Mouse (Mus musculus): ENCODE results near the gene Tmem129. TPM values are rescaled to one million over a fixed set of nuclear protein-coding genes. Genes with fewer than 3 reads are reported as not detected.

Gene Tmem129
- polyA plus RNA-seq, 1 experiment: 27.2 TPM

GRCm38 (mm10) chr5:33654424-33654823 is 3.8 kb downstream of the Tmem129 start:
- TF ChIP-seq MYOG (IDR thresholded peaks at IDR 0.05; ENCODE audit: control insufficient read depth in 1 of 3, insufficient read depth in 1 of 3, insufficient read length in 2 of 3, low read depth in 2 of 3): no peak
- TF ChIP-seq POLR2A (IDR thresholded peaks at IDR 0.05; ENCODE audit: insufficient read length, low read depth): no peak
- no peak for TF ChIP-seq E2F4 (IDR thresholded peaks at IDR 0.05; ENCODE audit: insufficient read depth)
- TF ChIP-seq REST (IDR thresholded peaks at IDR 0.05; ENCODE audit: insufficient read depth, insufficient read length): no peak
- TF ChIP-seq POLR2AphosphoS2 (IDR thresholded peaks at IDR 0.05; ENCODE audit: insufficient read length, low read depth): no peak
- TF ChIP-seq SRF (IDR thresholded peaks at IDR 0.05; ENCODE audit: control insufficient read depth, insufficient read length, low read depth): no peak
- TF ChIP-seq TCF12 (IDR thresholded peaks at IDR 0.05; ENCODE audit: insufficient read depth, poor library complexity, severe bottlenecking): no peak
- TF ChIP-seq USF1 (IDR thresholded peaks at IDR 0.05; ENCODE audit: low read depth): no peak
- no peak for TF ChIP-seq TCF3 (IDR thresholded peaks at IDR 0.05; ENCODE audit: insufficient read length, low read depth)
- no peak for TF ChIP-seq MAX (IDR thresholded peaks at IDR 0.05; ENCODE audit: low read depth)
- no peak for TF ChIP-seq CEBPB (IDR thresholded peaks at IDR 0.05; ENCODE audit: insufficient read depth, poor library complexity, severe bottlenecking)
- TF ChIP-seq MYOD1 (IDR thresholded peaks at IDR 0.05; ENCODE audit: control insufficient read depth in 1 of 3, insufficient read length in 2 of 3, low read depth in 2 of 3): no peak
- H3K79me2 ChIP-seq (ENCODE audit: control insufficient read depth, insufficient read depth): peaks cover 59% of the 10 kb centered on the region
- peaks cover under 1% of the 10 kb centered on the region for H3K36me3 ChIP-seq (ENCODE audit: control insufficient read depth, insufficient read depth)
- H3K4me2 ChIP-seq (ENCODE audit: low read depth): no peak overlapping the region
- H3K27me3 ChIP-seq (ENCODE audit: control insufficient read depth, insufficient read depth, insufficient read length): no peaks in the 10 kb centered on the region
- no peak overlapping the region for H3ac ChIP-seq (ENCODE audit: control insufficient read depth, insufficient read length)
- no peak overlapping the region for H3K4me3 ChIP-seq

- Histone ChIP-seq H3ac (ENCODE audit: control insufficient read depth, insufficient read length) (peak overlapping the region; percentile 63), H3K36me3 (ENCODE audit: control insufficient read depth, insufficient read depth) (peaks cover 5% of the 10 kb centered on the region), H3K4me3 (peak overlapping the region; percentile 97), H3K4me2 (ENCODE audit: low read depth) (peak overlapping the region; percentile 77), H3K27me3 (ENCODE audit: control insufficient read depth, insufficient read depth, insufficient read length) (no peaks in the 10 kb centered on the region), H3K79me2 (ENCODE audit: control insufficient read depth, insufficient read depth) (peaks cover 58% of the 10 kb centered on the region)
- TF ChIP-seq TCF3 (IDR thresholded peaks at IDR 0.05; ENCODE audit: insufficient read length, low read depth) (no peak), MAX (IDR thresholded peaks at IDR 0.05; ENCODE audit: low read depth) (no peak), USF1 (IDR thresholded peaks at IDR 0.05; ENCODE audit: low read depth) (no peak), POLR2A (IDR thresholded peaks at IDR 0.05; ENCODE audit: insufficient read length, low read depth) (no peak), REST (IDR thresholded peaks at IDR 0.05; ENCODE audit: insufficient read depth, insufficient read length) (no peak)
Observed at GRCm38 (mm10) chr5:33652783-33653173, 5.4 kb downstream of the Tmem129 start.

- Histone ChIP-seq H3K27me3 (ENCODE audit: control insufficient read depth, insufficient read depth, insufficient read length) (no peaks in the 10 kb centered on the region), H3K4me3 (peak within 1 kb of the TSS; percentile 97), H3K36me3 (ENCODE audit: control insufficient read depth, insufficient read depth) (peaks cover 8% of the 10 kb centered on the region), H3K79me2 (ENCODE audit: control insufficient read depth, insufficient read depth) (peaks cover 63% of the 10 kb centered on the region), H3ac (ENCODE audit: control insufficient read depth, insufficient read length) (peak within 1 kb of the TSS; percentile 63), H3K4me2 (ENCODE audit: low read depth) (peak within 1 kb of the TSS; percentile 93)
- TF ChIP-seq SRF (IDR thresholded peaks at IDR 0.05; ENCODE audit: control insufficient read depth, insufficient read length, low read depth) (peak; percentile 59), MAX (IDR thresholded peaks at IDR 0.05; ENCODE audit: low read depth) (no peak), E2F4 (IDR thresholded peaks at IDR 0.05; ENCODE audit: insufficient read depth) (peak; percentile 82), MYOD1 (IDR thresholded peaks at IDR 0.05; ENCODE audit: control insufficient read depth in 1 of 3, insufficient read length in 2 of 3, low read depth in 2 of 3) (peak in 2 of 3 experiments; percentile 1 to 13), TCF12 (IDR thresholded peaks at IDR 0.05; ENCODE audit: insufficient read depth, poor library complexity, severe bottlenecking) (no peak), TCF3 (IDR thresholded peaks at IDR 0.05; ENCODE audit: insufficient read length, low read depth) (no peak), MYOG (IDR thresholded peaks at IDR 0.05; ENCODE audit: control insufficient read depth in 1 of 3, insufficient read depth in 1 of 3, insufficient read length in 2 of 3, low read depth in 2 of 3) (peak in 1 of 3 experiments; percentile 1), REST (IDR thresholded peaks at IDR 0.05; ENCODE audit: insufficient read depth, insufficient read length) (no peak), POLR2AphosphoS2 (IDR thresholded peaks at IDR 0.05; ENCODE audit: insufficient read length, low read depth) (peak; percentile 98), POLR2A (IDR thresholded peaks at IDR 0.05; ENCODE audit: insufficient read length, low read depth) (peak; percentile 99), USF1 (IDR thresholded peaks at IDR 0.05; ENCODE audit: low read depth) (no peak), CEBPB (IDR thresholded peaks at IDR 0.05; ENCODE audit: insufficient read depth, poor library complexity, severe bottlenecking) (no peak)
Observed at GRCm38 (mm10) chr5:33651921-33652782, 6.1 kb downstream of the Tmem129 start, which contains the start of gene Slbp. Gene Slbp (minus strand): TSS chr5:33652574.

- Histone ChIP-seq H3K79me2 (ENCODE audit: control insufficient read depth, insufficient read depth) (peaks cover 57% of the 10 kb centered on the region), H3K4me2 (ENCODE audit: low read depth) (peak overlapping the region; percentile 93), H3K27me3 (ENCODE audit: control insufficient read depth, insufficient read depth, insufficient read length) (no peaks in the 10 kb centered on the region), H3K36me3 (ENCODE audit: control insufficient read depth, insufficient read depth) (peaks cover 12% of the 10 kb centered on the region), H3ac (ENCODE audit: control insufficient read depth, insufficient read length) (peak overlapping the region; percentile 63), H3K4me3 (peak overlapping the region; percentile 97)
- TF ChIP-seq CEBPB (IDR thresholded peaks at IDR 0.05; ENCODE audit: insufficient read depth, poor library complexity, severe bottlenecking): no peak
- TF ChIP-seq POLR2A (IDR thresholded peaks at IDR 0.05; ENCODE audit: insufficient read length, low read depth): no peak
- no peak for TF ChIP-seq TCF12 (IDR thresholded peaks at IDR 0.05; ENCODE audit: insufficient read depth, poor library complexity, severe bottlenecking)
- TF ChIP-seq E2F4 (IDR thresholded peaks at IDR 0.05; ENCODE audit: insufficient read depth): no peak
- no peak for TF ChIP-seq POLR2AphosphoS2 (IDR thresholded peaks at IDR 0.05; ENCODE audit: insufficient read length, low read depth)
- TF ChIP-seq REST (IDR thresholded peaks at IDR 0.05; ENCODE audit: insufficient read depth, insufficient read length): no peak
- no peak for TF ChIP-seq MYOD1 (IDR thresholded peaks at IDR 0.05; ENCODE audit: control insufficient read depth in 1 of 3, insufficient read length in 2 of 3, low read depth in 2 of 3)
- no peak for TF ChIP-seq TCF3 (IDR thresholded peaks at IDR 0.05; ENCODE audit: insufficient read length, low read depth)
- TF ChIP-seq MAX (IDR thresholded peaks at IDR 0.05; ENCODE audit: low read depth): no peak
- TF ChIP-seq MYOG (IDR thresholded peaks at IDR 0.05; ENCODE audit: control insufficient read depth in 1 of 3, insufficient read depth in 1 of 3, insufficient read length in 2 of 3, low read depth in 2 of 3): no peak
- TF ChIP-seq SRF (IDR thresholded peaks at IDR 0.05; ENCODE audit: control insufficient read depth, insufficient read length, low read depth): no peak
- TF ChIP-seq USF1 (IDR thresholded peaks at IDR 0.05; ENCODE audit: low read depth): no peak
Observed at GRCm38 (mm10) chr5:33651541-33651920, 6.7 kb downstream of the Tmem129 start.
